Mouse (Mus musculus) stomach, embryonic 16.5 days (tissue): ENCODE measurements at regions not wholly inside any gene's neighbourhood (a gene's known extent, or its start where the extent isn't known, plus 50 kb on each side); places are given as distances from the start of the nearest gene placed in this dataset.

Experiments used
- ATAC-seq: fragments of 200-750 bp; cut with Nextera tagmentation; 2 replicates; pipeline ENCODE4 v1.8.0; 2017; ENCODE audit warnings: moderate number of reproducible peaks, moderate TSS enrichment; ENCODE audit not compliant: insufficient read depth, low FRiP score
- H3K27ac ChIP-seq: fragments of 300-500 bp; sonication (generic); 2 replicates; pipeline ENCODE4 v1.5.1; 2014; ENCODE audit warnings: low read length
- H3K27me3 ChIP-seq: fragments of 300-500 bp; sonication (generic); 2 replicates; pipeline ENCODE4 v1.6.1; 2014; ENCODE audit warnings: low read length, control low read depth, mixed read lengths; ENCODE audit not compliant: control insufficient read depth, insufficient read depth
- H3K36me3 ChIP-seq: fragments of 300-500 bp; sonication (generic); 2 replicates; pipeline ENCODE4 v1.6.1; 2014; ENCODE audit warnings: low read length; ENCODE audit not compliant: control insufficient read depth, insufficient read depth
- H3K4me1 ChIP-seq: fragments of 300-500 bp; sonication (generic); 2 replicates; pipeline ENCODE4 v1.6.1; 2014; ENCODE audit warnings: low read length, control low read depth, mixed read lengths; ENCODE audit not compliant: control insufficient read depth, insufficient read depth
- H3K4me2 ChIP-seq: fragments of 300-500 bp; sonication (generic); 2 replicates; pipeline ENCODE4 v1.6.1; 2014; ENCODE audit warnings: low read depth, low read length, mixed read lengths
- H3K4me3 ChIP-seq: fragments of 300-500 bp; sonication (generic); replicated peaks from 2 replicates; pipeline ENCODE4 v1.5.1; 2014; ENCODE audit warnings: mild to moderate bottlenecking, low read length
- H3K9ac ChIP-seq: fragments of 300-500 bp; sonication (generic); 2 replicates; pipeline ENCODE4 v1.6.1; 2014; ENCODE audit warnings: low read length
- H3K9me3 ChIP-seq: fragments of 300-500 bp; sonication (generic); replicated peaks from 2 replicates; pipeline ENCODE4 v1.6.1; 2016; ENCODE audit warnings: low read length, control low read depth; ENCODE audit not compliant: control insufficient read depth
- WGBS: fragments of 180-500 bp; shearing (Covaris S2); extraction: QIAGEN DNeasy Blood & Tissue Kit; methylation state at CpG from one replicate; pipeline ENCODE4 v1.1.7; 2014; 5-methylcytosine and 5-hydroxymethylcytosine counted together

DNA sequence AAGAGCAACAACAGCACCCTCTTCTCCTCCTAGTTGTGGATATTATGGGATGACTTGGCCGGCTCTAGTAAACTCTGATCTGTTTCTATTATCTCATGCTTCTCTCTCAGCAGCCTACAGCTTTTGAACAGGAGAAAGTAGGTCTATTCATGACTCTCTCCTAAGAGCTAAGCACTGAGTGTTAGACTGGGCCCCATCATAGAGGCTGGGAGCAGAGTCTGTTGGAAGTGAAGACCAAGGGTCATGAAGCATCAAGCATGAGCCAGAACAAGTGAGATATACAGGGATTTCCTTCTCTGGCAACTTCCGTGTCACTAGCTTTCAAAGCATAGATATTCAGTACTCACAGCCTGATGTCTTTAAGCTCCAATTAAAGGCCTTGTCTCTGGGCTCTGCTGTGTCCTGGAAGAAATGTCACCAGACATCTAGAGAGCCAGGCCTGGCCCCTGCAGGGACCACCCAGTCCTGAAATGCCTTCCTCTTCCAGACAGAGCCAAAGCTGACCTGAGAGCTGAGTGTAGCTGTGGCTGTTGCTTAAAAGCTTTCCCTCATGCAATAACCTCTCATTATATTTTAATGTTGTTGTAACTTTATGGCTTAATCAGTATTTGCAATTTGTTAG, 386.4 kb upstream of the Zfp703 start:
- H3K4me2 ChIP-seq = no peak overlapping the region
- no peak for ATAC-seq
- H3K9ac ChIP-seq = no peak overlapping the region
- no peaks in the 10 kb centered on the region for H3K27me3 ChIP-seq
- no peak overlapping the region for H3K4me3 ChIP-seq
- no peaks in the 10 kb centered on the region for H3K9me3 ChIP-seq
- WGBS = 89% methylated on average over 2 of the region's 2 CpGs
- no peak overlapping the region for H3K27ac ChIP-seq
- peaks cover 6% of the 10 kb centered on the region; the same call in 1 of the 2 replicates for H3K4me1 ChIP-seq
- H3K36me3 ChIP-seq = no peaks in the 10 kb centered on the region

DNA sequence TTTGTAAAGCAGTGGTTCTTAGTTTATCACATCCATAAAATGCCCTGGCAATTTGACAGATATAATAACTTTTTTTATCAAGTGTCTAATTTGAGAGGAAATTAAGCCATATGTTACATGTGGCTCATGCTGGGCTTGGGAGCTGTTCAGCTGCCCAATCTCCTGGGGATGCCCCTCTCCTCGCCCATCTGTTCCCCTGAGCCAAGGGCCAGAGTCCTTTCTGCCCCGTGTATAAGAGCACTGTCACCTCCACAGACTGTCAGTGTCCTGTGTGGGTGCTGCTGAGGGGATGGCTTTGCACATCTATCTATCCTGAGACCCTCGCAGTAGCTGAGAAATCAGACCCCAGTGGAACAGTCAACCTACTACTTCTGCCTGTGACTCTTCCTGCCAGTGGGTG, 385.9 kb upstream of the Zfp703 start:
- peaks cover 6% of the 10 kb centered on the region; the same call in 1 of the 2 replicates for H3K4me1 ChIP-seq
- WGBS = 80% methylated on average over 3 of the region's 3 CpGs

DNA sequence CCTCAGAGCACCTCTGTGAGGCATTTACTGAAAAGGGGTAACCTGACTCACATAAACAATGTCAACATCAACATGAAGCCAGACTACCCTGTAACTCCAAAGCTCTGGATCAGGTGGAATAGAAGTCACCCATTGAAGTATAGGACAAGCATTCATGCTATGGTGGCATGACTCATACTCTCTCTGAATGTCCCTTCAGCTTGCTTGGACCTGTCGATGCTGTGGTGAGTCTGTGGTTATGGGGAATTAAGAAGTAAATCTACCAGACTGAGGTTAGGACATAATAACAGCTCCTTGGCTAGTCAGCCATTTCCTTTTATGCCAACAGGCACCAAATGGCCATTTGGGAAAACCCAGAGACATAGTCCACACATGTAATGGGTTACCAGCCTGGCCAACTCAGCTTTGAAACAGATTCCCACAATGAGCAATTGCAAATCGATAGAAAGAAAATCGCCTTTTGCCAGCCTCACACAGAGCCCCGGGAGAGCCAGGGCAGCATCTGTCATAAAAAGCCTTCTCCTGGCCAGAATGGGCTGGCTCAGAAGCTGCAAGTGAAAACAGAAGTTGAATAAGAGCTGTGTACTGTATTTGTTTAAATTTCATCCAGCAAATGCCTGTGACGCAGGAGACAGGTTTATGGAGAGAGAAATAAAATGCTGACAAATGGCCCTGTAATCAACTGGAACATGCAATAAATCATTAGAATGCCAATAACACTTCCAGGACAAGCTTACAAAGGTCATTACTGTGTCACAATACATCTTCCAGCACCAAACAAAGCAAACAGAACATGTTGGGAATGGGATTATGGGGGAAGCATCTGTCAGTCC, 383.4 kb upstream of the Zfp703 start:
- Histone ChIP-seq H3K9ac (no peak overlapping the region), H3K4me2 (no peak overlapping the region; the same call in 1 of the 2 replicates), H3K4me3 (no peak overlapping the region), H3K36me3 (no peaks in the 10 kb centered on the region), H3K27ac (no peak overlapping the region), H3K9me3 (no peaks in the 10 kb centered on the region), H3K4me1 (peaks cover 6% of the 10 kb centered on the region; the same call in 1 of the 2 replicates), H3K27me3 (no peaks in the 10 kb centered on the region)
- 32% methylated on average over 5 of the region's 5 CpGs for WGBS
- ATAC-seq = peak; percentile 44; the same call in 1 of the 2 replicates

More for the DNA sequence above, 385.9 kb upstream of the Zfp703 start:
- no peak overlapping the region for H3K4me3 ChIP-seq
- no peaks in the 10 kb centered on the region for H3K9me3 ChIP-seq
- no peak overlapping the region for H3K4me2 ChIP-seq
- no peaks in the 10 kb centered on the region for H3K36me3 ChIP-seq
- H3K27ac ChIP-seq = no peak overlapping the region
- ATAC-seq = no peak
- no peaks in the 10 kb centered on the region for H3K27me3 ChIP-seq
- no peak overlapping the region for H3K9ac ChIP-seq

DNA sequence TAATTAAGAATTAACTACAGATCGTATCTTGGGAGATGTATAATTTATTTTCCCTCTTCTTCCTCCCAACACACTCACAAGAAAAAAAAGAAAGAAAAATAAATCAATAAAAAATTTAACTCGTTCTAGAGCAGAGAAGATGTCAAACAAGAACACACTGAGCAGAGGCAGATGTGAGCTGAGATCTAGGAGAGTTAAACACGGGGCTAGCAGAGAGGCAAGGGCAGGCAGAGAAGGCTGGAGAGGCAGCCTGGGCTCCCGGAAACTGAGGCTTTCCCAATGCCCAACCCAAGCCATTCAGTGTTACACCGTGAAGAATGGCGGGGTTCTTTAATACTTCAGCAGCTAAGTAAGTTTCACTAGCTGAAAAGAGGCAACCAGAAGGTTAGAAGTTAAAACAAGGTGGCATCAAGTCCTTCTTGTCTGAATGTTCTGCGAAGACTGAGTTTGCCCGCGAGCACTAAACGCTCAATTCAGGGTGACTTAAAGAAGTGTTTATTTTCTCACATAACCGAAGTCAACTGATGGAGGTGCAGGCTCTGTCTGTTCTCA, 382.7 kb upstream of the Zfp703 start:
- Histone ChIP-seq H3K36me3 (no peaks in the 10 kb centered on the region), H3K9ac (no peak overlapping the region), H3K4me1 (peaks cover 6% of the 10 kb centered on the region; the same call in 1 of the 2 replicates), H3K9me3 (no peaks in the 10 kb centered on the region), H3K4me2 (no peak overlapping the region), H3K27ac (no peak overlapping the region), H3K27me3 (no peaks in the 10 kb centered on the region), H3K4me3 (no peak overlapping the region)
- ATAC-seq = no peak
- WGBS = 41% methylated on average over 11 of the region's 11 CpGs

DNA sequence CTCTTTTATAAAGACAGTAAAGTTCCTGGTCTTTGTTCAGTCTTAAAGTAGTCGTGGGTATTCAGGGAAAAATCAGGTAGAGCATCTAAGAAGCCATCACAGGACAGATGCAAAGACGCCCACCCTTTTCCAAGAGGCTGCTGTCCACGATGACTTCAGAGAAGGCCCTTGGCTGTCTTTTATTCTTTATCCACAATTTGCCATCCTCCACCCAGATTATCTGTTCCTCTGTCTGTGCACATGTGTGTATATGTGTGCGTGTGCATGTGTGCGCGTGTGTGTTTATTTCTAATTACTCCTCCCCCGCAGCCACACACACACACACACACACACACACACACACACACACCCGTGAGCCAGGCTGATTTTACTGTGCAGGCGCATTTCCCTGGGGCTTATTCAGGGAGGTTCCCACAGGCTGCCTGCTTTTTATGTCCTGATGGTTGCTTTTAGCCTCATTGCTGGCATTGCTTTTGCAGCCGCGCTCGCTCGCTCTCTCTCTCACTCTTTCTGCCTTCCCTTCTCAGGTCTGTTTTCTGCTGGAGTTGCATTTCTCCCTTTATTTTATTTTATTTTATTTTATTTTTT, 381.6 kb upstream of the Zfp703 start:
- Histone ChIP-seq H3K4me3 (no peak overlapping the region), H3K9me3 (no peaks in the 10 kb centered on the region), H3K36me3 (no peaks in the 10 kb centered on the region), H3K4me2 (no peak overlapping the region), H3K9ac (no peak overlapping the region), H3K27ac (no peak overlapping the region), H3K4me1 (peaks cover 6% of the 10 kb centered on the region; the same call in 1 of the 2 replicates), H3K27me3 (no peaks in the 10 kb centered on the region)
- WGBS = 72% methylated on average over 13 of the region's 13 CpGs
- ATAC-seq = no peak

DNA sequence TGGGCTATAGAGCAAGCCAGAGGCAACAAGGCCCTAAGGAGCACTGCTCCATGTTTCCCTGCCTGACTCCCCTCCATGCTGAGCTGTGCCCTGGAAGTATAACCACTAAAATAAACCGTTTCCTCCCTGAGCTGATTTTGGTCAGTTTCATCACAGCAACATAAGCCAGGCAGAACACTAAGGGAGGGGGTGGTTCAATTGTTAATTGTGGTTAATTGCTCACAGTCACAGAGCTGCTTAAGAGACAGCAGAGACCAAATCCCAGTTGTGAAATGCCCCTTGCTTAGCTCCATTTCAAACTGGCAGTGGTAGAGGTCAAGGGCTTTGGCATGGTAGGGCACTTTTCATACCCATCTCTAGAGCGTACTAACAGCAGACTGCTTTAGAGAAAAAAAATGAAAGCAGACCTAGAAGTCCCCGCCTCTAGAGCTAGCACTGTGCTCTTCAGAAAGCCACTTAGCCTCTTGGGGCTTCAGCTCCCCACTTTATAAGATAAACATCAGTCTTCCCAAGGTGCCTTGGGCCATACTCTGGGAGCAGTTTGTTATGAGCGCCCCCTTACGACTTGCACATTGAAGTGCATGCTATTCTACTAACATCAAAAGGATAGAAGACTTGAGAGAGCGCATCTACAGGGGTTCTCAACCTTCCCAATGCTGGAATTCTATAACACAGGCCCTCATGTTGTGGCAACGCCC, 380.3 kb upstream of the Zfp703 start:
- no peak for ATAC-seq
- no peak overlapping the region for H3K9ac ChIP-seq
- H3K4me2 ChIP-seq = no peak overlapping the region
- peaks cover 6% of the 10 kb centered on the region; the same call in 1 of the 2 replicates for H3K4me1 ChIP-seq
- H3K9me3 ChIP-seq = no peaks in the 10 kb centered on the region
- no peak overlapping the region for H3K27ac ChIP-seq
- no peaks in the 10 kb centered on the region for H3K36me3 ChIP-seq
- WGBS = 65% methylated on average over 7 of the region's 7 CpGs
- no peak overlapping the region for H3K4me3 ChIP-seq
- no peaks in the 10 kb centered on the region for H3K27me3 ChIP-seq

DNA sequence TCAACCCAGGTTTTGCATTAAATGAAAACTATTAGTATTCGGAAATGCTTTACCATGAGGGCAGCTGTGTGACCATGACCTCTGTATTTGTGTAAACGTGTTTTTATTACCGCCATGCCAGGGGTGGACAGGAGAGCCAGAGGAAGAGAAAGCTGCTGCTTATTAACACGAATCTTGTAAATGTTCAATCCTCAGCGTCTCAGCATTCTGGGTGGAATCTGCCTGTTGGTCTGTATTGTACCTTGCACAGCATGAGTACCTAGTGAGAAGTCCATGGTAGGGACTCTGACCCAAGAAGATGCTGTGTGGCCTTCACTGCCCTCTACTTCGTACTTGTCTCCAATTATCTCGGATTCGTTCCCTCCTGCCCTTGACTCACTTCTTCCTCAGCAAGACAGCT, 378.6 kb upstream of the Zfp703 start:
- ATAC-seq = no peak
- Histone ChIP-seq H3K9me3 (no peaks in the 10 kb centered on the region), H3K9ac (no peak overlapping the region), H3K36me3 (no peaks in the 10 kb centered on the region), H3K4me1 (peaks cover 6% of the 10 kb centered on the region; the same call in 1 of the 2 replicates), H3K4me3 (no peak overlapping the region), H3K27me3 (peaks cover 4% of the 10 kb centered on the region; the same call in 1 of the 2 replicates), H3K4me2 (no peak overlapping the region), H3K27ac (no peak overlapping the region)
- WGBS = 82% methylated on average over 8 of the region's 8 CpGs

DNA sequence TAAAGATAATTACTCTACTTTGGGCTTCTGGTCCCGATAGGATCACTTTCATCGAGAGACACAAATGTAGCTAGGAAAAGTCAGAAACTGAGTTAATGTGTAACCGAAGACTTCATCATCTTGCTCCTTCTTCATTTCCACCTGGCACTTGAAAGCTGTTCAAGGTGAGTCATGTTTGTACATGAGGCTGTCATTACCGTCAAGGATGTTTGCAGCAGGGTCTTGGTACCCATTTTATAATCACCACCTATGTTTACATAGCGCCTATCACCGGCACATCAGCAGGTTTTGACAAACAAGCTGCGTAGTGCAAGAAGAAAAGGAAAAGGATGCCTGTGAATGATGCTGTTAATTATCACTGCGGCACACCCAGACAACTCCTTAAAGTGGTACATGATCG, 377.0 kb upstream of the Zfp703 start:
- no peak overlapping the region for H3K4me2 ChIP-seq
- no peaks in the 10 kb centered on the region for H3K36me3 ChIP-seq
- no peak overlapping the region for H3K4me3 ChIP-seq
- no peaks in the 10 kb centered on the region for H3K9me3 ChIP-seq
- WGBS = 64% methylated on average over 9 of the region's 9 CpGs
- no peaks in the 10 kb centered on the region for H3K4me1 ChIP-seq
- H3K27ac ChIP-seq = no peak overlapping the region
- ATAC-seq = no peak
- peaks cover 4% of the 10 kb centered on the region; the same call in 1 of the 2 replicates for H3K27me3 ChIP-seq
- H3K9ac ChIP-seq = no peak overlapping the region
